Mouse (Mus musculus) kidney, embryonic 15.5 days (tissue): ENCODE measurements around the gene Rufy3. TPM values are rescaled to one million over a fixed set of nuclear protein-coding genes. Genes with fewer than 3 reads are reported as not detected.

Source experiments
- ATAC-seq: fragments of 200-750 bp; cut with Nextera tagmentation; replicated peaks from 2 replicates; pipeline ENCODE4 v1.8.0; 2017; ENCODE audit warnings: moderate TSS enrichment; ENCODE audit not compliant: low FRiP score
- H3K27ac ChIP-seq: fragments of 300-500 bp; sonication (generic); 2 replicates; pipeline ENCODE4 v1.5.1; 2015; ENCODE audit warnings: mild to moderate bottlenecking, inconsistent platforms
- H3K27me3 ChIP-seq: fragments of 300-500 bp; sonication (generic); 2 replicates; pipeline ENCODE4 v1.6.1; 2015; ENCODE audit warnings: inconsistent platforms
- H3K36me3 ChIP-seq: fragments of 300-500 bp; sonication (generic); 2 replicates; pipeline ENCODE4 v1.6.1; 2015; ENCODE audit warnings: inconsistent platforms
- H3K4me1 ChIP-seq: fragments of 300-500 bp; sonication (generic); 2 replicates; pipeline ENCODE4 v1.6.1; 2015; ENCODE audit warnings: inconsistent platforms
- H3K4me2 ChIP-seq: fragments of 300-500 bp; sonication (generic); 2 replicates; pipeline ENCODE4 v1.6.1; 2015; ENCODE audit warnings: moderate library complexity, mild to moderate bottlenecking, inconsistent platforms
- H3K4me3 ChIP-seq: fragments of 300-500 bp; sonication (generic); replicated peaks from 2 replicates; pipeline ENCODE4 v1.5.1; 2015; ENCODE audit warnings: mild to moderate bottlenecking, inconsistent platforms
- H3K9ac ChIP-seq: fragments of 300-500 bp; sonication (generic); 2 replicates; pipeline ENCODE4 v1.6.1; 2015; ENCODE audit warnings: mild to moderate bottlenecking, inconsistent platforms
- H3K9me3 ChIP-seq: fragments of 300-500 bp; sonication (generic); replicated peaks from 2 replicates; pipeline ENCODE4 v1.6.1; 2016; ENCODE audit warnings: inconsistent platforms
- WGBS: fragments of 180-500 bp; shearing (Covaris S2); methylation state at CpG from one replicate; pipeline ENCODE4 v1.1.7; 2015; ENCODE audit warnings: mixed read lengths; 5-methylcytosine and 5-hydroxymethylcytosine counted together
- polyA plus RNA-seq: library from polyadenylated mRNA; unstranded; fragments of >200 nt; fragmentation: Nextera tagmentation; extraction: Ambion mirVana; gene quantifications from 2 replicates; pipeline ENCODE4 v1.2.1, GENCODE M21; 2015

The Rufy3 gene
- polyA plus RNA-seq, 1 experiment from 2014 or later = 19.3 TPM

DNA sequence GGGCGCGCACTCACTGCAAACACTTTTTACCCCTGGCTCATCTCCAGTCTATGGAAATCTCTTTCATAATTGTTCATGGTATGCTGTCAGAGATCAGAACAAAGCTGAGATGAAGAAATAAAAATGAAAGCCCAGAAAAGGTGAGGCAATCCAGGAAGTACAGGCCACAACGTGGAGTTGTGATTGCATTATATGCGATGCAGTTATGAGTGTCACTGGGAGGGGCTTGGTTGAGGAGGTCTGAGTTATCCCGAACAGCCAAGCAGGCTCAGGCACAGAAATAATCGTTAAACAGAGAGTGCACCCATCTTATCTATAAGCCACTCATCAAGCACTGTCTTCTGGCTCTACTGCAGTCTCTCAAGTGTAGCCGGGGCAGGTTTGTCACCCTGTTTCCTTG lies 114.1 kb downstream of the Rufy3 start:
- peaks cover 11% of the 10 kb centered on the region for H3K4me1 ChIP-seq
- no peak overlapping the region for H3K9ac ChIP-seq
- H3K4me2 ChIP-seq = no peak overlapping the region
- no peaks in the 10 kb centered on the region for H3K9me3 ChIP-seq
- no peaks in the 10 kb centered on the region for H3K36me3 ChIP-seq
- no peak for ATAC-seq
- H3K27ac ChIP-seq = no peak overlapping the region
- WGBS = 40% methylated on average over 7 of the region's 7 CpGs
- no peak overlapping the region for H3K4me3 ChIP-seq
- H3K27me3 ChIP-seq = peaks cover 6% of the 10 kb centered on the region

DNA sequence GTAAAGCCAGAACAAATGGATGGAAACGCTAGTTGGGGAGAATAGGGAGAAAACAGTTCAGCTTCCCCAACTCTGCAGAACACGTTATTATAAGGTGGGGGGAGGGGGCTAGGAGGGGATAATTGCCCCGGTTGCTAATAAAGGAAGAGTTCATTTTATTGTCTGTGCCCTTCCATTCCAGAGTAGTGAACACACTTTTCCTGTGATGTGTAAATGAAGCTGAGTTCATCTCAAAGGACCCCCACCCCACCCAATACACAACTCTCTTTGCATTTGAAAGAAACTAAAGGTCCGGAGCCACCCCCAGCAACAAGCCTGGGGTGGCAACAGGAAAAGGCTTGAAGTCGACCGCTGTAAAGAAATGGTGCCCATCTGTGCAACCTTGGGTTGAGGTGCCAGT lies 114.5 kb downstream of the Rufy3 start:
- 12% methylated on average over 6 of the region's 6 CpGs for WGBS
- no peaks in the 10 kb centered on the region for H3K36me3 ChIP-seq
- no peak for ATAC-seq
- no peak overlapping the region for H3K27ac ChIP-seq
- no peak overlapping the region for H3K9ac ChIP-seq
- H3K4me3 ChIP-seq = no peak overlapping the region
- H3K9me3 ChIP-seq = no peaks in the 10 kb centered on the region
- no peak overlapping the region for H3K4me2 ChIP-seq
- peaks cover 7% of the 10 kb centered on the region for H3K4me1 ChIP-seq
- peaks cover 9% of the 10 kb centered on the region for H3K27me3 ChIP-seq

DNA sequence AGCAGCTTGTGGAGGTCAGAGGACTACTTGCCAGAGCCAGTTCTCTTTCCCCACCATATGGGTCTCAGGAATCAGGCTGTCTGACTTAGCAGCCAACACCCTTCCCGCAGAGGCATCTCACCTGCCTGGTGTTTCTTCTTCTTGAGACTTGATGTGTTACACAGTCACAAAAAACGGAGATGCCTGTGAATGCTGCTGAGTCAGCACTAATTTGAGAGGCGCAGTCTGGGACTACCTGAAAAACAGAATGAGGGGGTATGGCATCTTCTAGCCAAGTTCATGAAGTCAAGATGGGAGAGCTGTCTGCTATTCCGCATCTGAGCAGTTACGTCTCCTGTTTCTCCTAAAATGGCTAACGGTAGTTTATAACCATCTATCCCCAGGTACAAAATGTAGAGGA lies 115.7 kb downstream of the Rufy3 start:
- Histone ChIP-seq H3K9ac (no peak overlapping the region), H3K4me1 (0 out of 2 replicates have a peak, but pooled peaks cover 2% of the 10 kb centered on the region), H3K27ac (no peak overlapping the region), H3K27me3 (peaks cover 21% of the 10 kb centered on the region), H3K4me3 (no peak overlapping the region), H3K9me3 (no peaks in the 10 kb centered on the region), H3K36me3 (no peaks in the 10 kb centered on the region), H3K4me2 (no peak overlapping the region)
- ATAC-seq = no peak
- 84% methylated on average over 6 of the region's 6 CpGs for WGBS

DNA sequence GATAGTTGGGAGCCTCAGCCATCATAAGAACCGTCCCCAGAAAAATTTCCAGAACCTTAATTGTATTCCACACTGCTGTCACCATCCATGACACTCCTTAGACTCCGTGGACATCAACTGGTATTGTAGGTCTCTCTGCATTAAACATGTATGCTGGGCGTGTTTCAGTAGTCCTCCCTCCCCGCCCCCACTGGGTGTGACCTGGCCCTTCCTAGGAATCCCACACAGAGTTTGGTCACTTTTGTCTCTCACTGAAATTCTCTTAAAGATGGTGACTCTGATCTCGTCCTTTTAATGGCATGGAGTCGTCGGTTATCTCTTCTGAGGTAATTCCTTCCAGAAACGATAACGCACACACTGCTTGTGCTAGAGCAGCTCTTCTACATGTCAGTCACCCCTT lies 118.9 kb downstream of the Rufy3 start:
- Histone ChIP-seq H3K4me3 (no peak overlapping the region), H3K36me3 (no peaks in the 10 kb centered on the region), H3K9me3 (no peaks in the 10 kb centered on the region), H3K9ac (no peak overlapping the region), H3K4me1 (no peaks in the 10 kb centered on the region), H3K27me3 (peaks cover 27% of the 10 kb centered on the region), H3K27ac (no peak overlapping the region), H3K4me2 (no peak overlapping the region)
- ATAC-seq = no peak
- 58% methylated on average over 9 of the region's 9 CpGs for WGBS

DNA sequence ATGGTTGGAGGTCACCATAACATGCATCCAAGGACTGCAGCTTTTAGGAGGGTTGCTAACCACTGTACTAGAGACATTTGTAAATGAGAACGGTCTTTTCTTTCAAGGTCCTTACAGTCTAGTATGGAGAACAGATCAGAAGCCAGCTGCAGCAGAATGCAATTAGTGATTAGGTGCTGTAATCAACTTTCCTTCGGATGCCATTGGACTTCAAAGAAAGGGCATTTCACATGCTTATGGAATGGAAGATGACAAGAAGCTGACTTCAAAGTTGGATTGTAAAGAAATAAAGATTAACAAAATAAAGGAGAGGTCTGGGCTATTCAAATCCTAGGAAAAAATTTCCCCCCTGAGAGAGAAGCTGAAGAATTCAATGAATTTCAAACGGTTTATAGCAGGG lies 119.4 kb downstream of the Rufy3 start:
- Histone ChIP-seq H3K9me3 (no peaks in the 10 kb centered on the region), H3K9ac (no peak overlapping the region), H3K4me2 (no peak overlapping the region), H3K36me3 (no peaks in the 10 kb centered on the region), H3K4me3 (no peak overlapping the region), H3K4me1 (no peaks in the 10 kb centered on the region), H3K27ac (no peak overlapping the region), H3K27me3 (peaks cover 27% of the 10 kb centered on the region)
- WGBS = 8% methylated on average over 3 of the region's 3 CpGs
- ATAC-seq = no peak

DNA sequence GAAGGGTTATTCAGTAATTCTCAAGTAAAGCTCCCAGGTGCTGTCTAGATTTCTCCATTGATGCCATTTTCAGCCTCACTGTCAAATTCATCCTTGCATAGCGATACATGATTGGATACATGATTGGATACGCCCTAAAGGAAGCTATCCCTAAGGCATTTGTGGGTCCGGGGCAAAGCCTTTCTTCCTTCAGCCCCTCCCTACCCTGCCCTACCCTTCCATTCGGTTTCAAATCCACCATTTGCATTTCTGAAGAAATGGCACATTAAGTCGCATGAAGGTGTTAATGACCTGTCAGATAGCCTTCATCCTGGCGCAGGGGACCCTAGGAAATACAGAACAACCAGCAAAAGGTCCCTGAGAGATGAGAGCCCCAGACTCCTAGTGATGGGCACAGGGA lies 120.5 kb downstream of the Rufy3 start:
- H3K27ac ChIP-seq = no peak overlapping the region
- no peak overlapping the region for H3K4me2 ChIP-seq
- no peak overlapping the region for H3K4me3 ChIP-seq
- no peaks in the 10 kb centered on the region for H3K4me1 ChIP-seq
- ATAC-seq = no peak
- H3K9ac ChIP-seq = no peak overlapping the region
- no peaks in the 10 kb centered on the region for H3K9me3 ChIP-seq
- 3% methylated on average over 6 of the region's 6 CpGs for WGBS
- no peaks in the 10 kb centered on the region for H3K36me3 ChIP-seq
- peaks cover 27% of the 10 kb centered on the region for H3K27me3 ChIP-seq

DNA sequence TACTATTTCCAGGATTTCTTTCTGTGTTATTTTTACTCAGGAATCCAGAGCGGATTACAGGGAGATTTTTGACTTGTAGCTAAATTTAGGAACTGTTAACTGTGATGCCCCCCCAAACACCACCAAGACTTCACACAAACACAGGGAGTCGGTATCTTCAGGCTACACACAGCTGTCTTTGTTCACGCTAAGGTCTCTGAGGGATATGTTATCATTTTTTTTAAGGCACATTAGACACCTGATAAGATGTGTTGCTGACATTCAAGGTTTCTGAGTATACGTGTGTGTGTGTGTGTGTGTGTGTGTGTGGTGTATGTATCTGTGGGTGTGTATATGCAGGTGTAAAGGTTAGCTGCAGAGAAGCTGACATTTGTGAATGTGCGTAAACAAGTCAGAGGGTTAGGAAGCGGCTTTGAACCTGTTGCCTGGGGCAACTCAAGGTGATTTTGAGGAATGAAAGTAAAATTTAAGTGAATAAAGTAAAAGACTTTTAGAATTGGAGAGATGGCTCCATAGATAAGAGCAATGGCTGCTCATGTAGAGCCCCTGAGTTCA lies 121.0 kb downstream of the Rufy3 start:
- H3K4me3 ChIP-seq = no peak overlapping the region
- 52% methylated on average over 6 of the region's 6 CpGs for WGBS

DNA sequence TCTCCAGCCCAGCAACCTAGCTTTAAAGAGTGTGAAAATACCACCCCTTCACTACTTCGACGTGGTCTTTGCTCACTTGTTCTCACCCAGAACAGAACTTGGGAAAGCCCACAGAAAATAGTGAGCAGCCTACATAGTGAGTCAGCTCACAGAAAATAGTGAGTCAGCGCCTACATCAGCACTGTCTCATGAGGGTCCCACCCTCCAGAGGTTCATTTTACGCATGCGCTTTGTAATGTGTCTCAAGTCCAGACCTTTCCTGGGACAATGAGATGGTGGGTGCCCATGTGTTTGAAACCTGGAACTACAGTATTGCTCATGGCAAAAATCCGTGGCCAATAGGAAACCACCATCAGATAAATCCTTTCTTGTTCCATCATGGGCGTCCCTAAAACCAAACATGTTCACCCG lies 123.2 kb downstream of the Rufy3 start:
- Histone ChIP-seq H3K9me3 (no peaks in the 10 kb centered on the region), H3K27ac (no peak overlapping the region), H3K4me2 (no peak overlapping the region), H3K9ac (no peak overlapping the region), H3K27me3 (peaks cover 27% of the 10 kb centered on the region), H3K36me3 (no peaks in the 10 kb centered on the region), H3K4me3 (no peak overlapping the region), H3K4me1 (no peaks in the 10 kb centered on the region)
- 83% methylated on average over 8 of the region's 8 CpGs for WGBS
- no peak for ATAC-seq

More for the DNA sequence above, 121.0 kb downstream of the Rufy3 start:
- no peaks in the 10 kb centered on the region for H3K4me1 ChIP-seq
- no peaks in the 10 kb centered on the region for H3K9me3 ChIP-seq
- H3K27ac ChIP-seq = no peak overlapping the region
- no peak for ATAC-seq
- H3K27me3 ChIP-seq = peaks cover 27% of the 10 kb centered on the region
- H3K9ac ChIP-seq = no peak overlapping the region
- H3K36me3 ChIP-seq = no peaks in the 10 kb centered on the region
- no peak overlapping the region for H3K4me2 ChIP-seq

DNA sequence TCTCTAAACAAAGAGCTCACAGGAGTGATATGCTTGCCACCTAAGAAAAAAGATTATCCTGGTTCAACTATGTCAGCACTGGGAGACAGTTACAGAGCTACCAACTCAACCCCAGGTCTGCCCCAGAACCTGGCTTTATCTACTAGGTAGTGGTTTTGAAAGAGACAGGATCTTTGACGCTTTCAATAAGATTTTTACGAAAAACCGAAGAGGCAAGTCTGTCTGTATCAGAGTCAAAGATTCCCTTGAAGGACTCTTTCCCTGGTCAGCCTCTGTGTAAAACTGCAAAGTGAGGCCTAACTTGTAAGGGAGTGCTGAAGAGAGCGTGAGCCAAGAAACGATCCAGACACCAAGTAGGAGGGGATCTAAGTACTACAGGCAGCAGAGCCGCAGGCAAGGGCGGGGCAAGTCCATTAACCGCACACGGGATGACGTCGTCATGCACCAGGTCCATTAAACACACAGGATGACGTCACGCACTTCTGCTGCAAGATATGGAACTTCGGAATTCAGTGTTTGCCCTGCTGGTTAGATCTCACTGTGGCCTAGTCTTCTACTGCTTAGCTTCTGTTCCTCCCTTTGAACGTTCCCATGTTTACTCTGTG lies 123.8 kb downstream of the Rufy3 start:
- no peaks in the 10 kb centered on the region for H3K9me3 ChIP-seq
- 73% methylated on average over 15 of the region's 15 CpGs for WGBS
- no peaks in the 10 kb centered on the region for H3K36me3 ChIP-seq
- no peak overlapping the region for H3K9ac ChIP-seq
- no peak overlapping the region for H3K4me2 ChIP-seq
- H3K4me1 ChIP-seq = no peaks in the 10 kb centered on the region
- 0 out of 2 replicates have a peak, but pooled peaks have one; percentile 42 for ATAC-seq
- H3K27me3 ChIP-seq = peaks cover 23% of the 10 kb centered on the region
- H3K4me3 ChIP-seq = no peak overlapping the region
- no peak overlapping the region for H3K27ac ChIP-seq

DNA sequence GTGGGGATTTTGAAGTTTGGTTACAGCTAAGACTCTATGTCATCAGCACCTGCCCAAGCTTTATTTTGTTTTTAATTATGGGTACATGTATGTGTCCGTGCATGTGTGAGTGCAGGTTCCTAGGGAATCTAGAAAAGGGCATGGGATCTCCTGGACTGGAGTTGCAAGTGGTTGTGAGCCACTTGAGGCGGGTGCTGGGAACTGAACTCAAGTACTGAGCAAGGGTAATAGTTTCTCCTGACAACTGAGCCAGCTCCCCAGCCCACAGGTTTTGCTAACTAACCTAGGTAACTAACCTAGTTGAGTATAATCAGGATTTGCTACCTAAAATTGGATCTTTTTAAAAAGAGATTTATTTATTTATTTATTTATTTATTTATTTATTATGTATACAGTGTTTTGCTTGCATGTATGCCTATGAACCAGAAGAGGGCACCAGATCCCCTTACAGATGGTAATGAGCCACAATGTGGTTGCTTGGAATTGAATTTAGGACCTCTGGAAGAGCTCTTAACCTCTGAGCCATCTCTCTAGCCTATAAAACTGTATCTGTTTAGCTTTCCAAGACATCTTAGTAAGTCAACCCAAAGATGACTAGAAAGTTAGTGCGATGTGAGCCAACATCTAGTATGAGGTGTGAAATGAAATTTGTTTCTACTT lies 124.6 kb downstream of the Rufy3 start:
- H3K4me1 ChIP-seq = no peaks in the 10 kb centered on the region
- H3K36me3 ChIP-seq = no peaks in the 10 kb centered on the region
- 76% methylated on average over 3 of the region's 3 CpGs for WGBS
- no peak overlapping the region for H3K27ac ChIP-seq
- no peak overlapping the region for H3K4me3 ChIP-seq
- H3K27me3 ChIP-seq = peaks cover 18% of the 10 kb centered on the region
- 0 out of 2 replicates have a peak, but pooled peaks have one; percentile 25 for ATAC-seq
- H3K4me2 ChIP-seq = no peak overlapping the region
- H3K9me3 ChIP-seq = no peaks in the 10 kb centered on the region
- no peak overlapping the region for H3K9ac ChIP-seq

DNA sequence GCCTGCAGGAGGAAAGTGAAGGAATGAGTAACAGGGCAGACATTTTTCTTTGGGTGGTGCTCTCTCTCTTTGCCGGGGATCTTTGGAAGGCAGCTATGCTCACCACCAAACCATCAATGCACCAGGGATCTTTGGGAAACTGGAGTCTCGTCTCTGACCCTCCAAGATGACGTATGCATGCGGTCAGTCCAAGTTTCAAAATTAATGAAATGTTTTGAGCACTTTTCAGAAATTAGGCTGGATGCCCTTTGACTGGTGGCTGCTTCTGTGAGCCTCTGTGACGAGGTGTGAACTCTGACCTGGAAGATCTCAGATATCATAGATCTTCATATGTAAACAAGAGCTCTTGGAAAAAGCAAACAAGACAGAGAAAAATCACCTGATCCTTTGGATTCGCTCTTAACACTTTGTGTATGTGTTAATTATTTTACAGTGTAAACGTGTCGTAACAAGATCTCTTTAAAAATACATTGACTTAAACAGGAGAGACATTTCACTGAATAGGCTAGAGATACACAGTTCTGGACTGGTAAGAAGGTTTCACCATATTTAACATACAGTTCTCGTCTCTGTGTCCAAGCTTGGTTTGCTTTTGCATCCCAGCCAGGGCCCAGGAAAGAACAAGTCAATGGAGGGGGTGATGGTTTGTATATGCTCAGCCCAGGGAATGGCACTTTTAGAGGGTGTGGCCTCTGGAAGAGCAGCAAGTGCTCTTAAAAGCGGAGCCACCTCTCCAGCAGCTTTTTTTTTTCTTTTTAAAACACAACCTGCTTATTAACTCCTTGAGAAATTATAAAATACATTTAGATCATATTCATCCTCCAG lies 126.1 kb downstream of the Rufy3 start:
- Histone ChIP-seq H3K27me3 (peaks cover 3% of the 10 kb centered on the region), H3K4me3 (no peak overlapping the region), H3K4me2 (no peak overlapping the region), H3K9ac (no peak overlapping the region), H3K36me3 (no peaks in the 10 kb centered on the region), H3K27ac (no peak overlapping the region), H3K9me3 (no peaks in the 10 kb centered on the region), H3K4me1 (no peaks in the 10 kb centered on the region)
- WGBS = 53% methylated on average over 10 of the region's 10 CpGs
- no peak for ATAC-seq

DNA sequence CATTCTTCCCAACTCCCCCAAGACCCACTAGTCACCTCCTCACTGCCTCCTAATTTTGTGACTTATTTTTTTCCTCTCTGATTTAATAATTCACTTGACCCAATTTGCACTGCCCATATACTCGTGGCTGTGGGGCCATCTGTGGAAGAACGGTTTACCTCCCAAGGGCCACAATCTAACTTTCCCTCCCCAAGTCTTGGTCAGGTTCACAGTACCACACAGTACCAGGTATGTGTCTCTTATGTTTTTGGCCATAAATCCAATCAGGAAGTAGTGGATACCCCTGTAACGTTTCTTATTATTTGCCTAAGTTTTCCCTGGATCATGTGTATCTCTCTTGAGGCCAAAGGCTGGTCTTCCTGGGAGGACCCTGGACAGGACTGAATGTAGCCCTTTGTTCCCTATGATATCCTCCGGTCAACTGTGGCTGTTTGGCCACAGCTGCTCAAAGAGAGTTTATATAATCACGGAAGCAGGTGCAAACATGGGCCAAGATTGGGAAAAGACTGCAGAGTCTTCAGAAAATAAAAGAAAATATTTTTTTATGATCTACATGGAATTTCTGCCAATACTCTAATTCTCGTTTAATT lies 126.8 kb downstream of the Rufy3 start:
- Histone ChIP-seq H3K27me3 (no peaks in the 10 kb centered on the region), H3K27ac (no peak overlapping the region), H3K4me3 (no peak overlapping the region), H3K36me3 (no peaks in the 10 kb centered on the region), H3K4me1 (no peaks in the 10 kb centered on the region), H3K9me3 (no peaks in the 10 kb centered on the region), H3K4me2 (no peak overlapping the region), H3K9ac (no peak overlapping the region)
- WGBS = 70% methylated on average over 6 of the region's 6 CpGs
- ATAC-seq = no peak
